Mouse (Mus musculus) T-cell, adult 2 months (primary cell): ENCODE results near the gene Dach2.
A peak's percentile ranks its signal among the peaks of the same experiment; 100 is the strongest.
"Not testable (repeated sequence)": the region's sequence is repeated elsewhere in the genome, so short reads cannot be mapped to it uniquely, and the experiment has no call there.

Source experiments
- DNase-seq: peaks from one replicate; pipeline ENCODE4 v3.0.0; 2022; ENCODE audit warnings: low spot score

Gene Dach2

DNA sequence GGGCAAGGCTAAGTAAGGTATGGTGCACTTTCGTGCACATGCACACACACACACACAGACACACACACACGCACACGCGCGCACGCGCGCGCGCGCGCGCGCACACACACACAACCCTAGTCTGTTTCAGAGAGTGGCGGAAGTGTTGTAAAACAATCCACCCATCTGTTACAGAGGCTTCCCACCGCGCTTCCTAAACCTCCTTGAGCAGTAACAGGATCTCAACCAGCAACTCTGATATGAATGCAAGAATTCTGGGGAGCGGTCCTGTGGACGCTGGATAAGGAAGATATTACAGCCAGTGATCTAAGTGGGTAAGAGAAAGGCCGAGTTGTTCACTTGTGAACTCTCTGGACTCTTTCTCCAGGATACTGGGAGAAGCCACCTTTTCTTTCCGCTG is at the start of gene Dach2:
Dach2 (plus strand) TSS at position 107 of the 400 bp plus-strand sequence.
- no peak for DNase-seq

DNA sequence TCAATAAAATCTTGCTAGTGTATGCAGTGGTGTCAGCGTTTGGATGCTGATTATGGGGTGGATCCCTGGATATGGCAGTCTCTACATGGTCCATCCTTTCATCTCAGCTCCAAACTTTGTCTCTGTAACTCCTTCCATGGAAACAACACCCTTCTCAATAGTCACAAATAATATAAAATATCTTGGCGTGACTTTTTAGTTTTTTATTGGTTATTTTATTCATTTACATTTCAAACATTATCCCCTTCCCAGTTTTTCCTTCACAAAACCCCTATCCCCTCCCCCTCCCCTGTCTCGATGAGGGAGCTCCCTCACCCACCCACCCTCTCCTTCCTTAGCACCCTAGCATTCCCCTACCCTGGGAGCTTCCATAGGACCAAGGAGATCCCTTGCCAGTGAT is 44.9 kb upstream of the Dach2 start:
- DNase-seq = not testable (repeated sequence)

DNA sequence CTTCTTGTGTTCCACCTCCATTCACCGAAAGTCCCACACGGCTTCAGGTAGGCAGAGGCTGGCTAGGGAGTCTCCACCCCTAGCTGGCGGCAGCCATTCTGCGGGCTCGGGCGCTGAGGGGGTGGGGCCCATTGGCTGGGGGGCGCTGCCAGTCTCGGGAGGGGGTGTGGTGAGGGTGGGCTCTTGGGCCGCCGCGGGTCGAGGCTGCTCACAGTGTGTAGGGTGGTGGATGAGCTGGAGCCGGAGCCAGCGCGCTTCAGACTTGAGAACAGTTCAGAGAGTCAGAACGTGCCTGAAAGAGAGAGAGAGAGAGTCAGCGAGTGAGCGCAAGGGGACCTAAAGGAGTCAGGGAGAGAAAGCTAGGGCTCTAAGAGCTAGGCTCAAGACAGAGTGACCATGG is 721 bp downstream of the Dach2 start:
- DNase-seq = peak; percentile 43

DNA sequence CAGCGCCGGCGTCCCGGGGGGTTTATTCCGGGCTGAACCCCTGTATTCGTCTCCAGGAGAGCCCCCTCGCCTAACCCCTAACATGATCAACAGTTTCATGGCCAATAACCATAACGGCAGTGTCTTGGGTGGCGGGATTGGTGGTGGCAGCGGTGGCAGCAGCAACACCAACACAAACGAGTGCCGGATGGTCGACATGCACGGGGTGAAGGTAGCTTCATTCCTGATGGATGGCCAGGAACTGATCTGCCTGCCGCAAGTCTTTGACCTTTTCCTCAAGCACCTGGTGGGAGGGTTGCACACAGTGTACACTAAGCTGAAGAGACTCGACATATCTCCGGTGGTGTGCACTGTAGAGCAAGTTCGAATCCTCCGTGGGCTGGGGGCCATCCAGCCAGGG is 1.2 kb downstream of the Dach2 start:
- no peak for DNase-seq

DNA sequence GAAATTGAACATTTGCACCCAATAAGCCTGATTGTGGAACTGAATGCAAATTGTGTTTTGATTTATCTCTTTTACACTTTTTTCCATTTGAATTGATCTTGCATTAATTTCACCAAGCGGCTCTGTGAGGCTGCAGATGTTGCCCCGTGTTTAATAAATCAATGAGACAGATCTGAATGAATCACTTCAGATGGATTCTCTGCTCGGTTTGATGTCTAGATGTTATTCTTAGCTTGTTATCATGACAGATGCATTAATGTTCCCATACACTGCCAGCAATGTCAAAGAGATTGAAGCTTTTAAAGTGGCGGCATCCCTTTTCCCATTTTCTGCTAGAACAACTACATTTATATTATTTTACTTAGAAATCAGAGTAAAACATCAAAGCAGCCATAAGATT is 7.0 kb downstream of the Dach2 start:
- DNase-seq = no peak

DNA sequence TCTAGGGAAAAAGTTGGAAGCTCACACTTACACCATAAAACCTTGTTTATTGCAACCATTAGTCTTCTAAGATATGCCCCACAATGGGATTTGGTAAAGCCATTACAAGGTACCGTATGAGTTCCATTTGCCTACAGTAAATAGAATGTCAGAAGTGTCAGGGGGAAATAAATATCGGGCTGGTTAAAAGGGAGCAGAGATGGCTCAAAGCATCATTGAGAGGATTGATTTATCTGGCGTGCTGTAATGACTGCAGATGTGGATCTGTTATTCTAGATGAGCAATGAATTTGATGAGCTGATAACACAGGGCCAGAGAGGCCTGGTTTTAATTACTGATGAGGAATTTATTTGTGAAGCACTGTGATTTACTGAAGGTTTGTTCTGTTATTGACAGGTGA is 40.8 kb downstream of the Dach2 start:
- DNase-seq = no peak

DNA sequence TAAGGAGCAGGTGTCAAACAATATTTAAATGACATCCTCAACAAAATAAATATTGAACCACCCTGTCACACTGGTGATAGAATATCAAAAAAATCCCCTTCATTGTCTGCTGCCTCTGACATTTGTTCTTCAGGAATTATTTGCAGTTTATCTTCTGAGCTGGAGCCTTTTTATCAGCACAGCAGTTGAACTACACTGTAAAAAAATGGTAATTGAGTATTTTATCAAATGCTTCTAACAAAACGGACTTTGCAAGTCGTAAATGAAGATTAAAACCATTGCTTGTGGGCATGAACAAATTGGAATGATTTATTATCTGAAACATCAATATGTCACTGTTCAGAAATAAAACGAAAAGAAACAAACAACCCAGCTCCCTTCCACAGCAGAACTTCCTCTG is 97.1 kb downstream of the Dach2 start:
- DNase-seq = no peak

DNA sequence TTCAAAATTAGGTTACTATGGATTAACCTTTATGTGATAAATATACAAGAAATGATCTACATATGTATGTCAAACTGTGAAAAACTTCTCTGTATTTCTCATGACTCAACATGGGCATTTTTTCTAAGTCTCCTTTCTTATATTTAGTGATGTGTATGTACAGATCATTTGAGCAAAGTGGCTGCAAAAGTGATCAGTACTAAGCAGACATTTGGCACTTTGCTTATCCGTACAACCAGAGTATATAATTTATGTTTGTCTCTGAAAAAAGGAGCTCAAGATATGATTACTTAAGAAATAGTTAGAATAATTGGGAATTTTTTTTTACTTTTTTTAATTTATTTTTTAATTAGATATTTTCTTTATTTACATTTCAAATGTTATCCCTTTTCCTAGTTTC is 111.4 kb downstream of the Dach2 start:
- DNase-seq = no peak

DNA sequence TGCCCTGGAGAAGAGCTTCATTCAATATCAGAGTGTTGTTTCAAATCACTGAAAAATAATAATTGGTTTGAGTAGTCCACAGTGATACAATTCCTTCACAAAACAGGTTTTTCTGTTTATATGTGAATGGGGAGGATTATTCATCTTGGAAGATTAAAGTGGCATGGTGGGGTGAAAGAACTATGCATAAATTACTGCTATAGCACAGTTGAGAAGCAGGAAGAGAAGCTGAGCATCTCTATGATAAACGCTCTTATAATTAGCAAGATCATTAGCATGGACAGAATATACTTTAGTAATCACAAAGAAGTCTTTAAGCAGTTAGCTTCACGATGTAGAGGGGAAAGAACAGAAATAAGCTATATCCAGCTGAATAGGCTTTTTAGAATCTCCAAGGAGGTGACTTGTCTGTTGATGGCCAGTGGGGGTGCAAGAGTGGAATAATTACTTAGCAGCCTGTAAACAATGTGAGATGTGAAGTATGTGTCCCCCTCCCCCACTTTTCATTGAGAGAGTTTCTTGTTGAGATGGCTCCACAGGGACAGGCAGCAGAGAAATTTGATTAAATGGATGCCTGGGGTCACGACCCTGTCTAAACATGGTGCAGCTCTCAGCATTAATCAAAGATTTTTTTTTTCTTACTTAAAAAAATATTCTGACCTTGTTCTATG is 124.3 kb downstream of the Dach2 start:
- DNase-seq = no peak

DNA sequence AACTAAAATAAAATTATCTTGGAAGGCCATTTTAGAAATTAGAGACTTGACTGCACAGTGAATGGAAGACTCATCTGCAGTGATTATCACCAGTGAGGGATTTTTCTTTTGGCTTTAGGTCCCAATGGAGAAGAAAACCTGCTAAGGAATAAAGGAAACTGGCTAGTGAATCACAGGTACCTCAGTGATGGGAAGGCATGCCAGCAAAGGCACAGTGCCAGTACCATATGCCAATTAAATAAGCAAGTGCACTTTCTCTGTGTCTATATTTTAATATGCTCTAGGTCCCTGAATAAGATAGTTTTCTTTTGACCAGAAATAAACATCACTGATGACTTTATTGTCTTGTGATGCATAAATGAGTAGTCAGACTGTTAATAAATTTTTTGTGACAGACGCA is 184.8 kb downstream of the Dach2 start:
- no peak for DNase-seq

DNA sequence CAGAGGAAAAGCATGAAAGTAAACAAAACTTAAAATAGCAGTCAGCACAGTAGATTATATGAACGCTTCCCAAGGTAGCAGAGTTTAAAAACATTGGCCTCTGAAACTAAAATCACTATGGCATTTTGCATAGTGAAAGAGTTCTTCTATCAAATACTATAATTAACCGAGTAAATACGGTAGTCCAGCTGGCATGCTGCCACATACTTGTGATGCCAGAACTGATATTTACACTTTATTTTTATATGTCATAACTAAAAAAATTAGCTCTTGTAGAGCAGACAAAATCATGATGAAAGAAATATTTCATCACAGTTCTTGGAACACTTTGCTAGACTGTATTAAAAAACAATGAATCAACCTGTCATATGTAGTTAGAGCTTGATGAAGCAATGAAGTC is 247.8 kb downstream of the Dach2 start:
- no peak for DNase-seq

DNA sequence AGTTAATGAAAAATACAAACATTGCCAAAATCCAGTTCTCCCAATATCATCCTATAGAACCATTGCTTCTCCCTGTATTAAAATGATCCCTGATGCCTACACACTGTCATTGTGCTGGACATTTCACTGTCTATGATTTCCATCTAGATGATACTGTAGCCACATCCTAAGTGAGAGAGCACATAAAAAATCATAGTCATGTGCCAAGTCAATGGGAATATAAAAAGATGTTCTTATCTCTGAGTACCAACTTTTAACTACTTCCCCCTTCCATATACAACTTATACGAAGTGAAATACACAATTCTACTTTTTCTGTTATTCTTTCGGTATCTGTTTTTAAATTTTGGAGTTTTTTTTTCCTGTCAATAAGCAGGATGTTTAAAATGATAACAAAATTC is 266.6 kb downstream of the Dach2 start:
- DNase-seq = no peak

DNA sequence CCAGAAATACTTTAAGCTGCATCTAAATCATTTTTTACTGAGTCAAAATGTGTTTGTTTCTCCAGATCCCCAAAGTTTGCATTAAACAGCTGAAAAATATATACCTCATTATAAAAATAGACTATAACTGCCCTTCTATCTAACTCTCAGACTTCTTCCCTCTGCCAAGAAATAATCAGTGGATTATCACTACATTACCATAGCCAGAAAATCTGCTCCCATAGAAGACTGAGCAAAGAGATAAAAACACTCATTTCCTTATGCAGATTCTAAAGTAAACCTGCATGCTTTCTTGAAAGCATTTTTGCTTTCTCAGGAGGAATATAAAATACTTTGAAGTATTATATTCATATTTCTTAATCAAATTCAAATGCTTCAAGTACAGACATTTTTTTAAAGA is 368.8 kb downstream of the Dach2 start:
- no peak for DNase-seq

DNA sequence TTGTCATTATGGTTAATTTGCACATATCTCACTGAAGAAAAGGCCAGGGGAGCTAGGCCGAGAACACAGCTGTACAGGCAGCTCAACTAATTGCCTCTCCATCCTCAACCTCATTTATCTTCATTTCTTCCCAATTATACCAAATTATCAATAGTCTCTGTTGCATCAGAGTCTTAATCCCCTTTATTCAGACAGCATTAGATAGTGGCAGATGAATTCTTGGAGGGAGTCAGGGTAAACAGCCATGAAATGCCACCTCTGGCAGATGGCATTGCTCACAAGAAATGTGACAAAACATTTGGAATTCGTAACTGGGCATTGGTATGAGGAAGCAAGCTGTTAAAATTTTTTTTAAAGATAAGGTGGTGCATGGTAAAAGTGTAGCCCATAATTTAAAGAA is 389.9 kb downstream of the Dach2 start:
- DNase-seq = no peak

DNA sequence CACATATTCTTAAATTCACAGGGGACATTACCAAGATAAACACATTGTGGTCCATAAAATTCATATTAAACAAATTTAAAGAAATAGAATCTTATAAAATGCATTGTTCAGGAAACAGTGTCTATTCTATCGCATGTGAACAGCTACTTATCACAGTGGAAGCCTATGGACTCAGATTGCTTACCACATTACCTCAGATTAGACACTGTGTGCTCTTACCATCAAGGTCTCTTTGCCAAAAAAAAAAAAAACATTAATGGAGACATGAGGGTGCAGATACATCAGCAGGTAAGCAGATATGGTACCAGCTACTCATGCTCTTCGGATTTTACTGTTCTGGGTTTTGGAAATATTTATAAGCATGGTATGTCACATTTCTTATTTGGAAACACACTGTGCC is 415.1 kb downstream of the Dach2 start:
- DNase-seq = no peak

DNA sequence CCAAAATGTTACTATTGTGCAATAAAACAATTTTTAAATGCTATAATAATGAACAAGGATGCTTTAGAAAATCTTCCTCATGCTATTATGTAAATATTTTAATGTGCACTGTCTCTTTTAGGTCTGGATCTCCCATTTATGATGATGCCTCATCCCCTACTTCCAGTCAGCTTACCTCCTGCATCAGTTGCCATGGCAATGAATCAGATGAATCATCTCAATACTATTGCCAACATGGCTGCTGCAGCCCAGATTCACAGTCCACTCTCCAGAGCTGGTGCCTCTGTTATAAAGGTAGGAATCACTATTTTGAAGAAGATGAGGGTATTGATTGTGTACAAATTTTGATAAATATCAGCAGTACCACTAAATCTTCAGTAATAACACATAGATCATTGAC is 426.8 kb downstream of the Dach2 start:
- DNase-seq = no peak

DNA sequence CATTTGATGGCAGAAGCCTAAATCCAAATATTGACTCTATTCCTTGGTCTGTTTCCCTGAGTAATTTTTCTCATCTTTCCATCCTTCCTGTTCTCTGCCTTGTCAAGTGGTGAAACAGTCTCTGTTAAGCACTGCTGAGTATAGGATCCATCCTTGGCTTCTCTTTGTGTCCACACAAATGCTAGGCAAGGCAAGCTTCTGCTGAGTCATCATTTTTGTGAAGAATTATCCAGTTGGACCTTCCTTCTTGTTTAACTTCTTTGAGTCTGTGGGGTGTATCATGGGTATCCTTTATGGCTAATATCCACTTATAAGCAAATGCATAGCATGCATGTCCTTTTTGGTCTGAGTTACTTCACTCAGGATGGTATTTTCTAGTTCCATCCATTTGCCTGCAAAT is 449.8 kb downstream of the Dach2 start:
- no peak for DNase-seq

DNA sequence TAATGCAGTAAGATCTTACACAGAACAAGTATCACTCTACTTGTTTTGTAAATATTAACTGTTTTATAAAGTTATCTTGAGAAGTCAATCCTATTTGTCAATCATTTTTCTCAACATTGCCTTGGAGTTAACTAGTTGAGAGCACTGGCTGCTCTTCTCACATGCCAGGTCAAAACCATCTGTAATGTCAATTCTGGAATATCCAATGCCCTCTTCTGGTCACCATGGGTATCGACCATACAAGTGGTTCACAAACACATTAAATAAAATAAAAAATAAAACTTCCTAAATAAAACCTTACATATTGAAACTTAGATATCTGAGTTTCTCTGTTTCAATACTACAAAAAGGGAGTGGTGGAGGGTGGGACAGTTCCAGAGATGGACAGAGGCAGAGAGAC is 495.0 kb downstream of the Dach2 start:
- DNase-seq = no peak

DNA sequence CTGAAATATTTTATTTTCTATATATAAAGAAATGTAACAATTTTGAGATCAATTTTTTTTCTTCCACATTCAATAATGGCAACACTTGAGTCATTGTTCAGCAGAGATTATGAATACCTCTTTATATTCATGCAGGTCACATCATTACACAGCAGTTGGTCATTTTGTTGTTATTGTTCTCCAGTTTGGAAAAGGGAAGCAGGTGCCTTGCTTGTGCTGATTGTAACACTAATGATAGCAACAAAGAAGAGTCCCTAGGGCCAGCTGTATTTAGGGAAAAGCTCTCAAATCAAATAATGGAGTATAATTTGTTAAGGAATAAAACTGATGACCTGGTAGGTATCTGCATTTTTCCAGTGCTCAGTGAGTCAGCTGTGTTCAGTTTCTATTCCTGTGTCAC is 513.1 kb downstream of the Dach2 start:
- DNase-seq = no peak

DNA sequence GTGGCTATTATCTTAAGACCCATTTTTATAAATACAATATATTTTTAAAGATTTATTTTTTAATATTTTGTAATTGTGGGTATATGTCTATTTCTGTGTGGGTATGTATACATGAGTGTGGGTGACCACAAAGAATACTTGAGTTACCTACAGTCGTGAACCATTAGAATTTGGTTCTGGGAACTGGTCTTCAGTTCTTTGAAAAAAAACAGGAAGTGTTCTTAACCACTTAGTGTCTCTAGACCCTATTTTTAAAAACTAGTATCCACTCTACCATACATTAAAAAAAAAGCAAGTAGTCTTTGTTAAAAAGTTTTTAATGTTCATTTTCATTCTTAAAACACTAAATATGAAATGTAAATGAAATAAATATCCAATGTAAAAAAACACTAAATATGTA is 529.5 kb downstream of the Dach2 start:
- no peak for DNase-seq

DNA sequence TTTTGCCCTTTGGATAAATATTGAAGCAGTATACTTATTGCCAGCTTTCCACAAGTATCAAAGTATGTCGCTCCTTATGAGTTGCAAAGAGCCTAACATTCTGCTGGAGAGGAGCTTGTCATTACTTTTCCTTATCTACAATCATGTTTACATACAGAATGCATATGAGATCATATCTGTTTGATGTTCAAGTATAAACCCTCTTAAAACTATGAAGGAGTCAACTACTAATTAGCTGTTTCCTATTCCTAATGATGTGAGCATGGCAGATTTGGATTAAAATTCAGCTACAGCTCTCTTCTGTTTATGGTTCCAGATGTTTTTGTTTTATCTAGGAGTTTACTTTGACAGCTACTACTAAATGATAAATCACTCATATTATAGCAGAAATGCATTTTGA is 535.8 kb downstream of the Dach2 start:
- no peak for DNase-seq

DNA sequence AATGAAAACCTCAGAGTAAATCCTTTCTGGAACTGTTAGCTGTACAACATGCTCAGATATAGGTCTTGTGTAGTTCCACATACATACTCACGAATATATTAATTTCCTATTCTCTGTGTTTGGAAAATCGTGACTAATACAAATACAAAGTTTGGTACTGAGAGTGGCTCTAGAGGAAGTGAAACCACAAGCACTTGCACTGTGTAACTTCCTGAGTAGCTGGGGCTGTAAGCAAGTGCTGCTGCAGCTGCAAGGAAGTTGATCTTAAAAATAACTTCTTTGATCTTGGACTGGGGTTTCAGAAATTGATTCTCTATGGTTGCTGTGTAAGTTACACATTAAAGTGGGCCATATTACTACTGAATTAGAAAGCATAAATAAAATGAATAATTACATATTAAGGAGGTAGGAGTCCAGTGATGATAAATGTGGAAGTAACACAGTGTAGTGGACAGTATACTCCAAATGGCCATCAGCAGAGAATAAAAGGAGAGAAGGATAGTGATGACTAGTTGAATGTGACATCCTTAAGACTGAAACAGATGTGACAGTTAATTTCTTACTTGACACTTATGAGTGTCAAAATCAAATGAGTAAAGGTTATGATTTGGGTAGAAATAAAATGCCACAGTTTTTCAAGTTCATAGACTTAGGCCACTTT is 570.7 kb downstream of the Dach2 start:
- DNase-seq = peak; percentile 53
